Mouse (Mus musculus) urinary bladder, adult 2 months (tissue): ENCODE measurements around the gene Proser1. TPM values are rescaled to one million over a fixed set of nuclear protein-coding genes. Genes with fewer than 3 reads are reported as not detected.

Experiments used
- polyA plus RNA-seq: library from polyadenylated mRNA; depleted of rRNA; stranded (reverse); fragments of >200 nt; gene quantifications from 2 replicates; pipeline ENCODE4 v1.2.3, GENCODE M21; 2012; rRNA removed

Proser1 gene
- polyA plus RNA-seq, 1 experiment = 4.7 TPM

Other genes with a start within 250 kb of the Proser1 start
- gene Nhlrc3, start 334 bp upstream of the Proser1 start, polyA plus RNA-seq = 9.4 and 11.5 TPM in 2 replicates
- 0.06 TPM in 1 of 2 replicates, not detected in the other for gene Stoml3, start 25.0 kb downstream of the Proser1 start, polyA plus RNA-seq
- gene Frem2, start 193.7 kb downstream of the Proser1 start, polyA plus RNA-seq = 18.6 and 24.1 TPM in 2 replicates